Mouse (Mus musculus) mouse trophoblast stem cell (cell line): ENCODE measurements around the gene Aldh3a1.

ENCODE experiments used
- in situ Hi-C, 2 experiments: fragments of 300-500 bp; cut with MseI, MboI; formaldehyde crosslinking; loops; 2 replicates in 1 of 2; 3 replicates in 1 of 2; pipeline ENCODE4 v1.15.1; 2025

Aldh3a1 gene

GRCm38 (mm10) chr11:61236015-61236414 is 28.7 kb downstream of the Aldh3a1 start:
- in situ Hi-C loops, result no loop called here

- in situ Hi-C loops, result no loop called here
These were observed 37.1 kb downstream of the Aldh3a1 start for GRCm38 (mm10) chr11:61244406-61244805.

- in situ Hi-C loops, result no loop called here
These were observed 44.4 kb downstream of the Aldh3a1 start for GRCm38 (mm10) chr11:61251741-61252140.

GRCm38 (mm10) chr11:61252807-61253206 is 45.5 kb downstream of the Aldh3a1 start:
- in situ Hi-C loops, result no loop called here

GRCm38 (mm10) chr11:61259106-61259505 is 51.8 kb downstream of the Aldh3a1 start:
- in situ Hi-C loops, result no loop called here

GRCm38 (mm10) chr11:61262516-61262915 is 55.2 kb downstream of the Aldh3a1 start:
- in situ Hi-C loops, result no loop called here

- in situ Hi-C loops, result no loop called here
These were observed 56.5 kb downstream of the Aldh3a1 start for GRCm38 (mm10) chr11:61263841-61264240.

- in situ Hi-C loops, result no loop called here
These were observed 59.5 kb downstream of the Aldh3a1 start, which contains the start of gene Aldh3a2 for GRCm38 (mm10) chr11:61266551-61267533. Aldh3a2 (minus strand) TSS chr11:61267464.
